Mouse (Mus musculus) mouse trophoblast stem cell (cell line): ENCODE measurements at regions not wholly inside any gene's neighbourhood (a gene's known extent, or its start where the extent isn't known, plus 50 kb on each side); places are given as distances from the start of the nearest gene placed in this dataset.

Experiments
- in situ Hi-C, 2 experiments: fragments of 300-500 bp; cut with MseI, MboI; formaldehyde crosslinking; loops; 2 replicates in 1 of 2; 3 replicates in 1 of 2; pipeline ENCODE4 v1.15.1; 2025

DNA sequence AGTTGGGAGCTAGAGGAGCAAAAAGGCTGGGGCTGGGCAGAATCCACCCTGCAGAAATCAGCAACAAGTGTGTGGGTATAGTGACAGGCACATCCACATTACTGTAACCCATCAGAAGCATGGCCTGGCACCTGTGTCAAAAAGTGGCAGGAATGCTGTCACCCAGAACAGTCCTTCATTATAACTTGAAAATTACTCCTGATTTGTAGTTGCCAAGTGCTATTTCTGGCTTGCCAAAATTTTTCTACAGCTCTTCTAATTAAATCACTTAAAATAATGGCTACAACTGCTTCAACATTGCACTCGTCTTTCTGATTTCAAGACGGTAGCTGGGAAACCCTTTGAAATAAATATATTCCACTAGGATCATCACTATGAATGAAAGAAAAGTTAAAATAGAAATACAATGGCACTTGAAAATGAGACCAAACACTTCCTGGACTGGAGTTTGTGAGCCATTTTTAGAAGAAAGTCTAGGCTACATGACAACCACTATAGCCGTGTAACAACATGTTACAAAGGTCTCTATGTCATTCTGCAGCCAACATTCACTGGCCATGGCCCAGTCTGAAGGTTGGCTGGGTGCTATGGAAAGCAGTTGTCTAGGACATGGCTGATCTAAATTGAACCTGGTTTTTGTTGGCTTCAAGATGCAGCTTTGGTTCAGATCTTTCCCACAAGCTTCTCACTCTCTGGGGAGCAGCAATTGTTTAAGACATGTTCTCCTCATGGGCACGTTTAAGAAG lies 190.6 kb upstream of the Tapt1 start:
- in situ Hi-C loops = no loop called here

DNA sequence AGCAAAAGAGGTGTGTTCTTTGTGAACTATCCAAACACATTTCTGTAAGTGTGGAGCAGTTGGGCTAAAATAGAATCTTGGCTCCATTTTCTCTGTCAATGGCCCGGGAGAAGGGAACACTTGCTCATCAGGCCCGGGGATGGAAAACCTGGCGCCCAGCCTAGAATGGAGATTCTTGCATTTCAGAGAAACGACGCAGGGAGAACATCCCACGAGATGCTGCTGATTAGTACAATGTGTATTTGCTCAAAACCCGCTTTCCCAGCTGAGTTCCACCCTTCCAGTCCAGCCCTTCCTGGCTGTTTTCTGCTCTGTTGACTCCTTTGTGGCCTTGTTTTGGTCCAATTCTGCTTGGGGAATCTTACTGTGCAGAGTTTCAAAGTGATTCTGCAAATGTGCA lies 188.0 kb upstream of the Tapt1 start:
- in situ Hi-C loops = no loop called here

DNA sequence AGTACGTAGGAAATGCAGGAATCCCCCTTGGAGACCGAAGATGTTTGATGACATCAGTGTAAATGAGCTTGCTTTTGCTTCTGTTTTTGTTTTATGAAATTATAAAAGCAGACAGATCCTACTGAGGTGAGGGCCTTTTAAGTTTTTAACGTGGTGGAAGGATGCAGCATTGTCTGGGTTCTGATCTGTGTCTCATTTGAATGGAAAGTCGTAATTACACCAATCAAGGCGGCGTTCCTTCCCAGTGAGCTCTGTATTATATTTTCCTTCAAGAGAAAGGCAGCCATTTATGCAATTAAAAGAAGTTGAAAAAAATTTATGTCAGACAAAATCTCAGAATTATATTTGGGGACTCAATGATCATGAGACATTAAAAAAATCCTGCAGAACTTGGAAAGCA lies 176.9 kb upstream of the Tapt1 start:
- in situ Hi-C loops = no loop called here

DNA sequence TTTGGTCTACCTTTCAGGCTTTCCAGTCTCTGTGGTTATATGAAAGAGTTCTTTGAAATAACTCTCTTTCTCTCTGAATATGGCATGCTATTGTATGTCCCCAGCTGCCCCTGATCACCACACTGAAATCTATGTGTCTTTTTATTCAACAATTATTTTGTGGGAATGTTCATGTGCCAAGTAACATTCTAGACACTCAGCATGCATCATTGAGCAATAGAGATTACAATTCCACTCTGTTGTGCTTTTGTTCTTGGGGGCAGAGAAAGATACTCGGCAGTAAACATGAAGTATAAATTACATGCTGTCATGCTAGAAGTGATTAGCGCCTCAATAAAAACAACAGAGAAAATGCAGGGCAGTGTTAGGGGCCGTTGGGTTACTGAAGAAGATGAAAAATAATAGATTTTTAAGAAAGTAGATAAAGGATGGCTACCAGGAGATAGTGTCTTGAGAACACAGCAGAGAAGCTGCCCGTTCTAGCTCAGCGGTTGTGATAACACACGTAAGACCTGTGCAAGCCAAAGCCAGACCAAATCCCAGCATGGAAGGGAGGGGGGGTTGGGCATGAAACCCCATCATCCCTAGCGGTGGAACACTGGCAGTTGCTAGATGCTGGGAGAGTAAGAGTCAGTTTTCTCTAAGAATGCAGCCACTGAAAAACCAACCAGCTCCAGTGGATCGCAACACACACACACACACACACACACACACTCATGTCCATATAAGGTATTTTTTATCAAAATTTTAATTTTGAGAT lies 174.3 kb upstream of the Tapt1 start:
- in situ Hi-C loops = no loop called here

DNA sequence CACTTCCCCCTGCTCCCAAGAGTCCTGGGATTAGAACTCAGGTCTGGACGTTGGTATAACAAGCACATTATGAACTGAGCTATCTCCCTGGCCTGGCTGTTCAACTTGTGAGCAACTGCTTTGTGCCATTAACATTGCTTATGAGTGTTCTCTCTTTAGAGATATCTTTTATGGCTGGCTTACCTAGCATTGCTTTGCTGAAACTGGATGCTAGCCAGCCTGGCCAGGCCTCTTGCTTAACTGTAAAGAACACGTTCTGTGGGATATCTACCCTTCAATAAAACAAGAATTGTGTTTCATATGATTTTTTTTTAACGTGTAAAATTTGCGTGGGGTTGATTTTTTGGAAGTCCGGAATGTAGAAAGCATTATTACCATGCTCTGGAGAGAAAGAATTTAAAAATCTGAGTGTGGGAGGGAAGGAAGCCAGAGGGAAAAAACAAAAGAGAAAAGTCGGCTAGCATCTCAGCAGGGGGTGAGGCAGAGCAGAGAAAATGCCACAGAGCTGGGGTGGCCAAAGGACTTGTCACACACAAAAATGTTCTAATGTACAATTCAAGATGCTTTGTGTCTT lies 160.9 kb upstream of the Tapt1 start:
- in situ Hi-C loops = no loop called here

DNA sequence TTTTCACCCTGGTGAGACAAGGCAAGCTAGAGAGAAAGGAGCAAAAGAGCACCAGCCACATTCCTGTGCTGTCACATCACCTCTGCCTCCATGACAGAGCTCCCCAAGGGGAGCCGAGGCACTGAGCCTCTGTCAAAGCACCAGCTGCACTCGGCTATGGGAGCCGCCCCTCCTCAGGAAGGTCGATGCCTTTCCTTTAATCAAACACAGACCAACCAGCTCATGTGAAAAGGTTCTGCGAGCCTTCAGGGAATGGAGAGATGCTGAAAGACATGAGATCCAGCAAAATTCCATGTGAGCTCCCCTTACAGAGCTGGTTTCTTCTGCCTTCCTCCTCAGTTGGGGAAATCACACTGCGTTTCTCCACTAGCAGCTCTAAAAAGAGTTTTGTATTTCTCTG lies 159.8 kb upstream of the Tapt1 start:
- in situ Hi-C loops = no loop called here

DNA sequence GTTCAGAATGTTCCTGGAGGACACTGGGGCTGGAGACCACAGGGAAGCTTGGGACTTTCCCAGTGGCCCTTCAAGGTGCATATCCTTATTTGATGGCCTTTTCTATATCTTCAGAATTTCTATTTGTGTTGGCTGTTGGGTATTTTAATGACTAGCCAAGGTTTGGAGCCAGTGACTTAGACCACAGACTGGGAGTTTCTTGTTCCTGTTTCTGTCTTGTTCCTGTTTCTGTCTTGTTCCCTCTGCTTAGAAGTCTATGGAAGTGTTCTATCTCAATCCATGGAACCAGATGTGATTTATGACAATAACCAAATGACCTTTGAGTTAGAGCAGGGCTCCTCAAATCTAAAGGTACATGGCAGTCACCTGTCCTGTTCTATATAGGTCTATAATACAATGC lies 156.6 kb upstream of the Tapt1 start:
- in situ Hi-C loops = no loop called here

DNA sequence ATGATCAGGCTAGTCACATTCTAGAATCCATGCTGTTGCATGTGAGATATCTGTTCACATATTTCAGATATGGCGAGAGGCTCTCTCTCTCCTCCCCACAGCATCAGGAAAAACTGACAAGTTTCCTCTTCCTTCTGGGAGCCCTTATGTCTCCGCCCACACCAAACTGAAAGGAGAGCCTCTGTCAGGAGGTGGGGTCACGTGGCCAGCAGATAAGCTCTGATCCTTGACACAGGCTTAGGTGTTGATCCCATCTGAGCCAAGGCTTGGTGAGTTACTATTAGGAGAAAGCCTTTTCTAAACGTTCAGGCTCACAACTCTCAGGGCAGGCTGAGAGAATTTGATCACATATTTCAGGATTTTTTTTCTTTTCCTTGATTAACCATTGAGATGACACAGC lies 143.6 kb upstream of the Tapt1 start:
- in situ Hi-C loops = no loop called here

DNA sequence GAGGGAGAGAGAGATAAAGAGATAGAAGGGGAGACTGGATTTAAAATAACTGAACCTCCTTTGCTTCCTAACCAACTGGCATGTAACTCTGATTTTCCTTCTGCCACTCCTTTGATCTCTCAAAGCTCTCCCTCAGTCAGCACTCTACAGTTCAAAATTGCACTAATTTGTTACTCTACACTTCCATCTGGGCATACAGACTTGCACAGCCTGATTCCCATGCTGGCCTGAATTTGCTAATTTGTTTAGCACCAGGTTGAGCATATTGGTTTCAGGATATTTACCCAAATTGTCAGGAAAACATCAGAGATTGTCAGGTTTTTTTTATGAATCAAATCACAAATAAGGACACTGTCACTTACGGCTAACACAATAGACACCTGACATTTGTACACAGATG lies 125.9 kb upstream of the Tapt1 start:
- in situ Hi-C loops = no loop called here

DNA sequence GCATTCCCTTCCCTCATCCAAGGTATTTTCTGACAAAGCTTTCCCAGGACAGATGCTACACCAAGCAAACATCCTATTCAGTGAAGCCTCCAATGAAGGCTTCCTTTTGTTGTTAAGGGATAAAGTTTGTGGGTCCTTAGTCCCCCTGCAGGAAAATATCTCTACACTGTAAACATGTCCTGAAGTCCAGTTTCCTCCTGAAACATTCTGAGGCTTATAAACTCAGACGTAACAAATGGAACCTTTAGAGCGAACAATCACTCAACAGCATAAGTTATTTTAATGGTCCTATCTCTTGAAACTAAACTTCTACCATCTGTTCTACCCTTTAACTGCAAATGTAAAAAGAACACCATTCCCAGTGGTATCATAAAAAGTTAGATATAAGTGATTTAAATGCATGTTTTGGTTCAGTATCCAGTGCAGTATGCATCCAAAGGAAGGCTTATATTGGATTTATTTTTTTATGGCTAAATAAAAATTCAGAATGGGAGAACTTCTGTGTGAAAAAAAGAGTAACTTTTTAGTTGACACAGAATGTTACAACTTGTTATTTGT lies 115.1 kb upstream of the Tapt1 start:
- in situ Hi-C loops = no loop called here

DNA sequence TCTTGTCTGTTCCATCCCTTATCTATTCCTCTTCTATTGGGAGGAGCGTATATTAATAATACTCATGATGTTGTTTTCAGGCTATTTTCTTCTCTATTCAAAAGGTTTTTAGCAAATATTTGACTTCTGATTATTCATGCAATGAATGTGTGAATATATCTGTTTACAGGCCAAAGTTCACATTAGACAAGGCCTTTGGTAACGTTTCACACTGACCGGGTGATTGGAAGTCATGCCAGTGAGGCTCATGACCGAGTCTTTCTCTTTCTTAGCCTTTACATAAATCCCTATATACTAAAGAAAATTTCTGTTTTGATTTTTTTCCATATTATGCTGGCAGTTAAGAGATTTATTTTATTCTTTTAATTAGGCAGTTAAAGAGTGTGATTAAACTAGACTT lies 112.2 kb upstream of the Tapt1 start:
- in situ Hi-C loops = no loop called here

DNA sequence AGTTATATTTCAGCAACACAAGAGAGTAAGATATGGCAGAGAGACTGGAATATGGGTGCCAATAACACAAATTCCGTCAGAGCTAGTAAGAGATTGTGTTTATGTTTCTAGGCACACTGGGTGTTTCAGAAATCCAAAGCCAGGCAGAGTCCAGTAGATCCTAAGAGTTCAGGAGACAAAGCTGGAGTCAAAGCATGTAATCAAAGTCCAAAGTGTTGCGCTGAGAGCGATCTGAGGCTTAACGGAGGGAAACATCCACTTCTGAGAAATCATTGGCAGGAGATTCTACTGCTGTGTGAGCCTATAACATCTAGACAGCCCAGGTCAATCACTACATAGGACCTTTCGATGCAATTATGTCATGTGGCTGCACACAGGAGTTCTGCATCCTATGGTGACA lies 109.3 kb upstream of the Tapt1 start:
- in situ Hi-C loops = no loop called here

DNA sequence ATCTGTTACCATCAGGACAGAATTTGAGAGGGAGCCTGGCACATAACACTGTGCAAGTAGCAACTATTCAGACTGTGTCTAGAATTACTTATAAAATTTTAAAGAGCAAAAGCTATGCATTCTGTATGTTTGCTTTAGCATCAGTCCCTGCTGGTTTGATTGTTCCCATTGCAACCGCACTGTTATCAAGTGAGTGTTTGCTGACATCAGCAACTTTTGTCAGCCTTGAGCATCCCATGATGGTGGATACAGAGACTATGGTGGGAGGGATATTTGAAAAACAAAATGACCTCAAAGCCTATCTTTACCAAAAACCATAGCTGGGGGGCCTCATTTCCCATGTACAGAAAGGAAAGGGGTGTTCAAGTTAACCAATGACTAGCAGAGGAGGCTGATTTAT lies 93.2 kb upstream of the Tapt1 start:
- in situ Hi-C loops = no loop called here

DNA sequence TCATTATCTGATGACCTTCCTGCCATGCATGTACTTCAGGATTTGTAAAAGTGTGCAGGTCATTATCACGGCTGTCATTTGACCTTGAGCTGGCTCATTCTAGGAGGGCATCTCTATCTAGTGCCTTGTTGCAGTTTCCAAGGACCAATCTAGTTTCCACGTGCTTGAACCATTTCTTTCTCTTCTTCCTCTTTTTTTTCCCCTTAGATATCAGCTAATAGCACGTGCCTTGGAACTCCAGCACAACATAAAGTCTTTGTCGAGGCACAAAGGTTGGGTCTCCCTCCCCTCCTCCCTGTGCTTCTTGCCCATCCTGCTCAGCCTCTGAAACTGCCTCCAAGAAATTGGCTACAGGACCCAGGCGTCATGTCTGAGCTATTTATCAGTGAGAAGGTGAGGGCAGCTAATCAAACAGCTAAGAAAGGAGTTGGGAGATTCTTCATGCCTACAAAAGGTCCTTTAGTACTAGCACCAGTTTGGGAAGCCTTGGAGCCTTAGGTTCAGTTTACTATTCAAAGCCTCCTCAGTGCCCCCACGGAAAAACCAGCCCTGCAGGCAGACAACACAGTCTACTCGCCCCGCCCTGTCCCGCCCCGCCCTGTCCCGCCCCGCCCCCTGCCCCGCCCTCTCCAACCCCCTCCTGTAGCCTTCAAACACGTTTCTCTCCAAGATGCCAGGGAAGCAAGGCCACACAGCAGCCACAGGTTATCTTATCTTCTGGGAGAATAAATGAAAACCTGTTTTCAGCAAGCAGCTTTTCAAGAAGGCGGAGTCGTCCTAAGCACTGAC lies 80.5 kb upstream of the Tapt1 start:
- in situ Hi-C loops = no loop called here

DNA sequence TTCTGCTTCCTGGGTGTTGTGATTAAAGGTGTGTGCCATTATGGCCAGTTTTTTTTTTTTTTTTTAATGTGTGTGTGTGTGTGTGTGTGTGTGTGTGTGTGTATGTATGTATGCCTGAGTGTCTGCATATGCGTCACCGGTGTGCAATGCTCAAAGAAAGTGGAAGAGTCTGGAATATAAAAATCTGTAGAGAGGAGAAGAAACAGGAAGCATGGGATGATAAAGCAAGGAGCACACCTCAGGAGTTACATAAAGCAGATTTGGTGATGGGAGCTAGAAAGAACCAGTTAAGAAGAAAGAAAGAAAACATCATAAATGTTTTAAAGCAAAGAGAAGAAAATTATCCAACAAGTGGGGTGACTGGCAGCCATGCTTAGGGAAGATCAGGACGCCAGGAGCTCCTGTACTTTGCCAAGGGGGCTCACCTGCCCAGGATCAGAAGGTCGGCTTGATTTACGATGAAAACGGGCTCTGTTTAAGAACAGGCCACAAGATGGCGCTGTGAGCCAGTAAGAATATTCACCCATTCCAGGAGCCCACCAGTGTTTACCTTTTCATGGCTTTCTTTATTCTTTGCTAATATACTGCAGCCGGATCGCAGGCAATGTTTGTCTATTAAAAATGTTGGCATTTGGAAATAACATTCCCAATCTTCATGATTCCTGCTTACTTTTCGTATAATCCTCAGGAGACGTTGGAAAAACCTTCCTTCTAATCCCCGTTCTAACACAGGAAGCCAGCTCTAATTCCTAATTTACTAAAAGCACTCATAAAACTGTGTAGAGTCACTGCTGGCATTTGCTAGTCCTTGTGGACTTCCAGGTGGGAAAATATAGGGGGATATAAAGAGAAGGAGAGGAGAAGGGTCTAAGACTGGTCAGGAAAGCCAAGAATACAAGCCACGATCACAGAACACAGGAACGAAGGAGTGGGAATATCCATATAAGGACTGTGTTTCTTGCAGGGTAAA lies 77.7 kb upstream of the Tapt1 start:
- in situ Hi-C loops = no loop called here

DNA sequence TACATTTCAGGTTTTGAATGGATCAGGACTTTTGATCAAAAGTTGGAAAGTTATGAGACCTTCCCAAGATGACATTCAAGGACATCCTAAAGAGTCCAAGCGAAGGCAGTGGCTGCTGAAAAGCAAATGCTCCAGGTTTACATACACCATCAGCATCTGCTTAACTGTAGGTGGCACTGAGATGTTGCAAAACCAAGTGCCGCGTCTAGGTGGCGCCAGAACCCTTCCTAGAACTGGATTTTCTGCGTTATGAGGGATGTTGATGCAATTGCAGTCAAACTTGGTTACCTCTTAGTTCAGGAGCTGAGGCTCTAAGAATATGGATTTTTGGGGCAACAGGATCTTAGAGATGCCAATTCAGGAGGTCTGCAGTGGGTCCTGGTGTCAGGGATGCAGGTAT lies 58.0 kb upstream of the Tapt1 start:
- in situ Hi-C loops = loop anchor here (10.0 to 25.0 kb wide), 2 partner anchors 1120 to 1128 kb away; no protein-coding TSS in a partner anchor
